Mouse (Mus musculus): ENCODE measurements around the gene Slc36a4. TPM values are rescaled to one million over a fixed set of nuclear protein-coding genes. Genes with fewer than 3 reads are reported as not detected.

The Slc36a4 gene
- polyA plus RNA-seq, 1 experiment from 2014 or later = 15.8 TPM

- H3K4me3 ChIP-seq (ENCODE audit: low read length) = no peak overlapping the region
- H3K9me3 ChIP-seq (ENCODE audit: low read length) = no peaks in the 10 kb centered on the region
- H3K4me1 ChIP-seq (ENCODE audit: insufficient read depth, low read length) = peaks cover 5% of the 10 kb centered on the region; the same call in 1 of the 2 replicates
- no peak overlapping the region for H3K27ac ChIP-seq (ENCODE audit: low read length)
- 59% methylated on average over 4 of the region's 4 CpGs for WGBS
- no peaks in the 10 kb centered on the region for H3K36me3 ChIP-seq (ENCODE audit: insufficient read depth, low read length)
- ATAC-seq (ENCODE audit: low FRiP score, low TSS enrichment) = peak; percentile 54; the same call in 1 of the 2 replicates
- no peaks in the 10 kb centered on the region for H3K27me3 ChIP-seq (ENCODE audit: insufficient read depth, low read length)
- no peak overlapping the region for H3K4me2 ChIP-seq (replicated peaks; ENCODE audit: low read depth, low read length)
- H3K9ac ChIP-seq (replicated peaks; ENCODE audit: low read length) = no peak overlapping the region
Measured at GRCm38 (mm10) chr9:15781936-15782335, 72.4 kb downstream of the Slc36a4 start.

GRCm38 (mm10) chr9:15786192-15786591 lies 76.7 kb downstream of the Slc36a4 start:
- H3K9ac ChIP-seq (replicated peaks; ENCODE audit: low read length) = no peak overlapping the region
- no peak overlapping the region for H3K4me2 ChIP-seq (replicated peaks; ENCODE audit: low read depth, low read length)
- H3K4me1 ChIP-seq (ENCODE audit: insufficient read depth, low read length) = peaks cover 5% of the 10 kb centered on the region; the same call in 1 of the 2 replicates
- H3K27me3 ChIP-seq (ENCODE audit: insufficient read depth, low read length) = no peaks in the 10 kb centered on the region
- no peak overlapping the region for H3K4me3 ChIP-seq (ENCODE audit: low read length)
- H3K9me3 ChIP-seq (ENCODE audit: low read length) = no peaks in the 10 kb centered on the region
- 41% methylated on average over 3 of the region's 3 CpGs for WGBS
- ATAC-seq (ENCODE audit: low FRiP score, low TSS enrichment) = peak; percentile 51; the same call in 1 of the 2 replicates
- H3K27ac ChIP-seq (ENCODE audit: low read length) = no peak overlapping the region
- no peaks in the 10 kb centered on the region for H3K36me3 ChIP-seq (ENCODE audit: insufficient read depth, low read length)

GRCm38 (mm10) chr9:15786610-15787009 lies 77.1 kb downstream of the Slc36a4 start:
- ATAC-seq (ENCODE audit: low FRiP score, low TSS enrichment) = no peak
- peaks cover 5% of the 10 kb centered on the region; the same call in 1 of the 2 replicates for H3K4me1 ChIP-seq (ENCODE audit: insufficient read depth, low read length)
- no peak overlapping the region for H3K27ac ChIP-seq (ENCODE audit: low read length)
- H3K4me2 ChIP-seq (replicated peaks; ENCODE audit: low read depth, low read length) = no peak overlapping the region
- no peak overlapping the region for H3K4me3 ChIP-seq (ENCODE audit: low read length)
- no peaks in the 10 kb centered on the region for H3K9me3 ChIP-seq (ENCODE audit: low read length)
- 64% methylated on average over 2 of the region's 2 CpGs for WGBS
- no peak overlapping the region for H3K9ac ChIP-seq (replicated peaks; ENCODE audit: low read length)
- H3K27me3 ChIP-seq (ENCODE audit: insufficient read depth, low read length) = no peaks in the 10 kb centered on the region
- no peaks in the 10 kb centered on the region for H3K36me3 ChIP-seq (ENCODE audit: insufficient read depth, low read length)

- no peaks in the 10 kb centered on the region for H3K27me3 ChIP-seq (ENCODE audit: insufficient read depth, low read length)
- ATAC-seq (ENCODE audit: low FRiP score, low TSS enrichment) = no peak
- WGBS = 82% methylated on average over 9 of the region's 9 CpGs
- H3K4me2 ChIP-seq (replicated peaks; ENCODE audit: low read depth, low read length) = no peak overlapping the region
- H3K9me3 ChIP-seq (ENCODE audit: low read length) = no peaks in the 10 kb centered on the region
- no peak overlapping the region for H3K9ac ChIP-seq (replicated peaks; ENCODE audit: low read length)
- H3K4me1 ChIP-seq (ENCODE audit: insufficient read depth, low read length) = no peaks in the 10 kb centered on the region
- no peak overlapping the region for H3K27ac ChIP-seq (ENCODE audit: low read length)
- H3K4me3 ChIP-seq (ENCODE audit: low read length) = no peak overlapping the region
- H3K36me3 ChIP-seq (ENCODE audit: insufficient read depth, low read length) = no peaks in the 10 kb centered on the region
Measured at GRCm38 (mm10) chr9:15792076-15792475, 82.5 kb downstream of the Slc36a4 start.

Other genes with a start within 250 kb of the Slc36a4 start
- gene Smco4, start 216.3 kb upstream of the Slc36a4 start, polyA plus RNA-seq (2015; fragmentation: Nextera tagmentation; extraction: Ambion mirVana) = 3.7 and 4.4 TPM in 2 replicates
- 0.50 and 0.82 TPM in 2 replicates for gene Deup1, start 81.8 kb upstream of the Slc36a4 start, polyA plus RNA-seq (2015; fragmentation: Nextera tagmentation; extraction: Ambion mirVana)
- not detected in 2 replicates for gene Mtnr1b, start 164.8 kb downstream of the Slc36a4 start, polyA plus RNA-seq (2015; fragmentation: Nextera tagmentation; extraction: Ambion mirVana)